Mouse (Mus musculus): ENCODE measurements around the gene Bmp3.

- TF ChIP-seq CTCF (IDR thresholded peaks at IDR 0.05; ENCODE audit: borderline replicate concordance, insufficient read depth, low read length): no peak
- no peak for TF ChIP-seq POLR2A (IDR thresholded peaks at IDR 0.05; ENCODE audit: low read depth, low read length)
Observed at GRCm38 (mm10) chr5:98921608-98922007, 67.4 kb downstream of the Bmp3 start.

Data from embryonic fibroblast, embryonic 13.5 days (primary cell).